Mouse (Mus musculus): ENCODE measurements around the gene Higd1c.

GRCm38 (mm10) chr15:100410918-100411672 lies 46.8 kb downstream of the Higd1c start:
- no peak for TF ChIP-seq CTCF (IDR thresholded peaks at IDR 0.05; ENCODE audit: low read depth)
- TF ChIP-seq EP300 (IDR thresholded peaks at IDR 0.05; ENCODE audit: low read depth): no peak; the same call in 1 of the 2 replicates

Measured in liver, postnatal 0 days (tissue).